Mouse (Mus musculus): Measurements from ENCODE around the gene Gm13271.
"Not testable (repeated sequence)": the region's sequence is repeated elsewhere in the genome, so short reads cannot be mapped to it uniquely, and the experiment has no call there.

Gm13271 gene

GRCm38 (mm10) chr4:88761776-88762175, 7.1 kb downstream of the Gm13271 start:
- peak; percentile 75 to 78 for DNase-seq

- DNase-seq: peak in 1 of 2 experiments; percentile 27
Measured at GRCm38 (mm10) chr4:88762341-88762740, 7.7 kb downstream of the Gm13271 start.

- DNase-seq: peak; percentile 66 to 88
Measured at GRCm38 (mm10) chr4:88763384-88764018, 8.8 kb downstream of the Gm13271 start.

GRCm38 (mm10) chr4:88773534-88773933, 18.9 kb downstream of the Gm13271 start, which contains the start of gene Gm13290:
TSS of gene Gm13290 (plus strand) at chr4:88773834.
- not testable (repeated sequence) for DNase-seq

GRCm38 (mm10) chr4:88776622-88777021, 22.0 kb downstream of the Gm13271 start, which contains the start of gene Gm13289:
TSS of gene Gm13289 (plus strand) at chr4:88776922.
- DNase-seq: not testable (repeated sequence)

GRCm38 (mm10) chr4:88779550-88779949, 24.9 kb downstream of the Gm13271 start, which contains the start of gene Gm13272:
TSS of gene Gm13272 (plus strand) at chr4:88779850.
- not testable (repeated sequence) for DNase-seq

GRCm38 (mm10) chr4:88780320-88780719, 25.7 kb downstream of the Gm13271 start:
- not testable (repeated sequence) for DNase-seq

GRCm38 (mm10) chr4:88781831-88782230, 27.2 kb downstream of the Gm13271 start, which contains the start of gene Ifnz:
TSS of gene Ifnz (plus strand) at chr4:88782131.
- not testable (repeated sequence) for DNase-seq

GRCm38 (mm10) chr4:88782335-88782734, 27.7 kb downstream of the Gm13271 start:
- peak; percentile 39 to 74 for DNase-seq

- DNase-seq: not testable (repeated sequence)
Measured at GRCm38 (mm10) chr4:88785409-88785808, 30.7 kb downstream of the Gm13271 start, which contains the start of gene Gm13276. TSS of gene Gm13276 (plus strand) at chr4:88785709.

- DNase-seq: peak; percentile 82 to 88
Measured at GRCm38 (mm10) chr4:88788402-88788801, 33.7 kb downstream of the Gm13271 start, which contains the start of gene Gm13277. TSS of gene Gm13277 (plus strand) at chr4:88788632.

GRCm38 (mm10) chr4:88791250-88791649, 36.6 kb downstream of the Gm13271 start, which contains the start of gene Gm13278:
TSS of gene Gm13278 (plus strand) at chr4:88791550.
- DNase-seq: not testable (repeated sequence)

GRCm38 (mm10) chr4:88793936-88794675, 39.4 kb downstream of the Gm13271 start, which contains the start of gene Gm13275:
TSS of gene Gm13275 (plus strand) at chr4:88794487.
- DNase-seq: peak; percentile 77 to 81

- DNase-seq: not testable (repeated sequence)
Measured at GRCm38 (mm10) chr4:88797097-88797496, 42.4 kb downstream of the Gm13271 start, which contains the start of gene Gm13279. TSS of gene Gm13279 (plus strand) at chr4:88797397.

- DNase-seq: not testable (repeated sequence)
Measured at GRCm38 (mm10) chr4:88799365-88799764, 44.7 kb downstream of the Gm13271 start, which contains the start of gene Gm13285. TSS of gene Gm13285 (plus strand) at chr4:88799665.

GRCm38 (mm10) chr4:88802954-88803353, 48.3 kb downstream of the Gm13271 start, which contains the start of gene Gm13287:
TSS of gene Gm13287 (plus strand) at chr4:88803254.
- not testable (repeated sequence) for DNase-seq

Measured in lung, postnatal 4 days (tissue).